16 mouse cellular contexts compared by ENCODE assay signal in genomic region chr7:28831411-28832125, GRCm38 (mm10). TPM values are rescaled to one million over a fixed set of nuclear protein-coding genes. Genes with fewer than 3 reads are reported as not detected.
A peak's percentile ranks its signal among the peaks of the same experiment; 100 is the strongest.
DNase-seq lines count a peak whose midpoint lies in the region; ATAC-seq and TF ChIP-seq lines count a peak whose summit lies in the region.
"Had no signal": no experiment of that assay in that cellular context is flagged by ENCODE, and none has a peak within 500 bp of the region (broad histone marks: within the 10 kb centered on the region; RNA-seq: fewer than 3 reads in every experiment).

No protein-coding gene starts in this region.

- WGBS in intestine, embryonic 14.5 days: 75% methylated on average over 17 of the region's 17 CpGs
- WGBS in liver, postnatal 0 days (ENCODE audit: insufficient replicate concordance): 66% methylated on average over 17 of the region's 17 CpGs
- WGBS in midbrain, embryonic 11.5 days: 91% methylated on average over 17 of the region's 17 CpGs
- WGBS in embryonic facial prominence, embryonic 10.5 days: 92% methylated on average over 17 of the region's 17 CpGs

- no peak overlapping the region for H3K4me2 ChIP-seq in intestine, embryonic 14.5 days (ENCODE audit: low read length)
- H3K4me2 ChIP-seq in liver, postnatal 0 days (ENCODE audit: low read depth, low read length): no peak overlapping the region
- no peak overlapping the region for H3K4me2 ChIP-seq in midbrain, embryonic 11.5 days
- H3K4me2 ChIP-seq: embryonic facial prominence, embryonic 15.5 days; forebrain, embryonic 13.5 days had no signal

- no peaks in the 10 kb centered on the region; the same call in 1 of the 2 replicates for H3K36me3 ChIP-seq in testis, adult 2 months (ENCODE audit: control insufficient read depth, insufficient read depth, low read length)
- peaks cover 12% of the 10 kb centered on the region for H3K36me3 ChIP-seq in intestine, embryonic 14.5 days (ENCODE audit: control insufficient read depth, insufficient read depth, low read length)
- H3K36me3 ChIP-seq in liver, postnatal 0 days (replicated peaks; ENCODE audit: insufficient read depth, low read length): peaks cover 30% of the 10 kb centered on the region
- H3K36me3 ChIP-seq in midbrain, embryonic 11.5 days (ENCODE audit: control insufficient read depth, insufficient read depth, low read length): peaks cover 5% of the 10 kb centered on the region; the same call in 1 of the 2 replicates
- H3K36me3 ChIP-seq in embryonic facial prominence, embryonic 10.5 days (replicated peaks): peaks cover 32% of the 10 kb centered on the region

- no peak for DNase-seq in testis, postnatal 10 days (ENCODE audit: low spot score)
- DNase-seq in intestine, embryonic 14.5 days (ENCODE audit: low spot score): no peak
- no peak for DNase-seq in liver, postnatal 0 days
- no peak for DNase-seq in left cerebral cortex, adult 9 months (ENCODE audit: low spot score in 2 of 2)
- DNase-seq in midbrain, embryonic 11.5 days (ENCODE audit: low spot score, missing footprints): no peak
- no peak for DNase-seq in embryonic facial prominence, embryonic 10.5 days (ENCODE audit: low spot score)
- DNase-seq: cerebellum, adult 18-20 months; heart, postnatal 14 days; right cerebral cortex, adult 18-20 months; spleen, adult 18-20 months; thymus, adult 18-20 months had no signal

- H3K27ac ChIP-seq in testis, adult 2 months (ENCODE audit: control insufficient read depth, insufficient read depth, low read depth, low read length): no peak overlapping the region
- H3K27ac ChIP-seq in intestine, embryonic 14.5 days (ENCODE audit: low read depth): peak overlapping the region; percentile 69
- peak overlapping the region; percentile 50; the same call in 1 of the 2 replicates for H3K27ac ChIP-seq in liver, postnatal 0 days (ENCODE audit: low read depth)
- no peak overlapping the region for H3K27ac ChIP-seq in midbrain, embryonic 11.5 days (ENCODE audit: low read depth, low read length)
- H3K27ac ChIP-seq in embryonic facial prominence, embryonic 10.5 days (replicated peaks): no peak overlapping the region
- H3K27ac ChIP-seq: embryonic facial prominence, embryonic 15.5 days; forebrain, embryonic 13.5 days had no signal

- peaks cover 9% of the 10 kb centered on the region for H3K4me1 ChIP-seq in testis, adult 2 months (ENCODE audit: control insufficient read depth, insufficient read depth, low read length)
- H3K4me1 ChIP-seq in intestine, embryonic 14.5 days (replicated peaks; ENCODE audit: control insufficient read depth, insufficient read depth, low read length): 0 out of 2 replicates have a peak, but pooled peaks cover 3% of the 10 kb centered on the region
- peaks cover 25% of the 10 kb centered on the region for H3K4me1 ChIP-seq in liver, postnatal 0 days (ENCODE audit: insufficient read depth)
- H3K4me1 ChIP-seq in midbrain, embryonic 11.5 days (ENCODE audit: control insufficient read depth, insufficient read depth, low read length): no peaks in the 10 kb centered on the region
- H3K4me1 ChIP-seq in embryonic facial prominence, embryonic 10.5 days: no peaks in the 10 kb centered on the region
- H3K4me1 ChIP-seq: forebrain, embryonic 13.5 days had no signal

- no peak for TF ChIP-seq EP300 in liver, postnatal 0 days (IDR thresholded peaks at IDR 0.05; ENCODE audit: low read depth)

- TF ChIP-seq CTCF in testis, adult 2 months (IDR thresholded peaks at IDR 0.05; ENCODE audit: control insufficient read depth, insufficient read depth, insufficient replicate concordance, low read depth, low read length): no peak
- TF ChIP-seq CTCF in liver, postnatal 0 days (IDR thresholded peaks at IDR 0.05; ENCODE audit: low read depth): no peak

- H3K27me3 ChIP-seq in testis, adult 2 months (ENCODE audit: control insufficient read depth, insufficient read depth, low read length): no peaks in the 10 kb centered on the region
- H3K27me3 ChIP-seq in intestine, embryonic 14.5 days (replicated peaks; ENCODE audit: control insufficient read depth, insufficient read depth, low read length): no peaks in the 10 kb centered on the region
- no peaks in the 10 kb centered on the region for H3K27me3 ChIP-seq in liver, postnatal 0 days (ENCODE audit: insufficient read depth, low read length)
- H3K27me3 ChIP-seq in midbrain, embryonic 11.5 days (ENCODE audit: control insufficient read depth, insufficient read depth, low read length): no peaks in the 10 kb centered on the region
- no peaks in the 10 kb centered on the region for H3K27me3 ChIP-seq in embryonic facial prominence, embryonic 10.5 days (replicated peaks; ENCODE audit: low read depth, poor library complexity, severe bottlenecking)
- H3K27me3 ChIP-seq: embryonic facial prominence, embryonic 15.5 days; forebrain, embryonic 13.5 days had no signal

- 0 out of 2 replicates have a peak, but pooled peaks have one; percentile 15 for TF ChIP-seq POLR2A in testis, adult 2 months (IDR thresholded peaks at IDR 0.05; ENCODE audit: control insufficient read depth, low read depth, low read length)

- ATAC-seq in intestine, embryonic 14.5 days (replicated peaks; ENCODE audit: low FRiP score, low TSS enrichment, low read depth): peak; percentile 21; the same call in 1 of the 2 replicates
- ATAC-seq in liver, postnatal 0 days: no peak
- no peak for ATAC-seq in midbrain, embryonic 11.5 days (ENCODE audit: low FRiP score)
- ATAC-seq: CD4-positive, CD25-positive, alpha-beta regulatory T cell, adult 4 months; forebrain, embryonic 13.5 days; hindbrain, embryonic 16.5 days had no signal

- H3K9me3 ChIP-seq in intestine, embryonic 14.5 days (ENCODE audit: control insufficient read depth, low read length): no peaks in the 10 kb centered on the region
- no peaks in the 10 kb centered on the region for H3K9me3 ChIP-seq in liver, postnatal 0 days (ENCODE audit: low read length)
- H3K9me3 ChIP-seq in midbrain, embryonic 11.5 days (ENCODE audit: control insufficient read depth, low read length): no peaks in the 10 kb centered on the region
- 0 out of 2 replicates have a peak, but pooled peaks cover 4% of the 10 kb centered on the region for H3K9me3 ChIP-seq in embryonic facial prominence, embryonic 10.5 days
- H3K9me3 ChIP-seq: embryonic facial prominence, embryonic 15.5 days; forebrain, embryonic 13.5 days had no signal

- H3K9ac ChIP-seq in intestine, embryonic 14.5 days (ENCODE audit: low read length): no peak overlapping the region
- no peak overlapping the region for H3K9ac ChIP-seq in liver, postnatal 0 days (replicated peaks)
- no peak overlapping the region for H3K9ac ChIP-seq in midbrain, embryonic 11.5 days (ENCODE audit: low read length)
- H3K9ac ChIP-seq: embryonic facial prominence, embryonic 15.5 days; forebrain, embryonic 13.5 days had no signal

- H3K4me3 ChIP-seq in testis, adult 2 months (ENCODE audit: control insufficient read depth, low read depth, low read length): peak overlapping the region; percentile 23
- H3K4me3 ChIP-seq in intestine, embryonic 14.5 days (ENCODE audit: low read depth, low read length): no peak overlapping the region
- no peak overlapping the region for H3K4me3 ChIP-seq in liver, postnatal 0 days (ENCODE audit: low read depth, low read length)
- H3K4me3 ChIP-seq in midbrain, embryonic 11.5 days (ENCODE audit: low read depth, low read length): no peak overlapping the region
- no peak overlapping the region for H3K4me3 ChIP-seq in embryonic facial prominence, embryonic 10.5 days
- H3K4me3 ChIP-seq: embryonic facial prominence, embryonic 15.5 days; forebrain, embryonic 13.5 days had no signal

RNA-seq across cellular contexts. Expression of gene Lgals4, which starts 2.1 kb away (rescaled TPM):
- 13.8 and 17.5 TPM in 2 replicates for polyA plus RNA-seq in testis, adult 2 months (2012; rRNA removed)
- 604 and 737 TPM in 2 replicates for polyA plus RNA-seq in intestine, embryonic 14.5 days (2014; fragmentation: Nextera tagmentation; extraction: Ambion mirVana)
- 19.5 and 21.3 TPM in 2 replicates for polyA plus RNA-seq in liver, postnatal 0 days (2015; fragmentation: Nextera tagmentation; extraction: Ambion mirVana)
- 1.3 and 1.7 TPM in 2 replicates for polyA plus RNA-seq in midbrain, embryonic 11.5 days (2014; fragmentation: Nextera tagmentation; extraction: Ambion mirVana)
- polyA plus RNA-seq in embryonic facial prominence, embryonic 10.5 days (2016; fragmentation: Nextera tagmentation; extraction: Ambion mirVana): 4.4 and 4.9 TPM in 2 replicates

RNA-seq across cellular contexts. Expression of gene Ech1, which starts 6.6 kb away (rescaled TPM):
- polyA plus RNA-seq in testis, adult 2 months (2012; rRNA removed): 124 and 147 TPM in 2 replicates
- 188 and 194 TPM in 2 replicates for polyA plus RNA-seq in intestine, embryonic 14.5 days (2014; fragmentation: Nextera tagmentation; extraction: Ambion mirVana)
- 534 and 566 TPM in 2 replicates for polyA plus RNA-seq in liver, postnatal 0 days (2015; fragmentation: Nextera tagmentation; extraction: Ambion mirVana)
- 80.5 and 81.7 TPM in 2 replicates for polyA plus RNA-seq in midbrain, embryonic 11.5 days (2014; fragmentation: Nextera tagmentation; extraction: Ambion mirVana)
- 75.8 and 81.7 TPM in 2 replicates for polyA plus RNA-seq in embryonic facial prominence, embryonic 10.5 days (2016; fragmentation: Nextera tagmentation; extraction: Ambion mirVana)

RNA-seq across cellular contexts. Expression of gene Hnrnpl, which starts 23.2 kb away (rescaled TPM):
- 162 and 200 TPM in 2 replicates for polyA plus RNA-seq in testis, adult 2 months (2012; rRNA removed)
- 232 and 241 TPM in 2 replicates for polyA plus RNA-seq in intestine, embryonic 14.5 days (2014; fragmentation: Nextera tagmentation; extraction: Ambion mirVana)
- polyA plus RNA-seq in liver, postnatal 0 days (2015; fragmentation: Nextera tagmentation; extraction: Ambion mirVana): 82.0 and 88.6 TPM in 2 replicates
- 331 and 342 TPM in 2 replicates for polyA plus RNA-seq in midbrain, embryonic 11.5 days (2014; fragmentation: Nextera tagmentation; extraction: Ambion mirVana)
- 325 and 346 TPM in 2 replicates for polyA plus RNA-seq in embryonic facial prominence, embryonic 10.5 days (2016; fragmentation: Nextera tagmentation; extraction: Ambion mirVana)

RNA-seq across cellular contexts. Expression of gene Lgals7, which starts 32.1 kb away (rescaled TPM):
- 1.4 and 1.7 TPM in 2 replicates for polyA plus RNA-seq in testis, adult 2 months (2012; rRNA removed)
- polyA plus RNA-seq in intestine, embryonic 14.5 days (2014; fragmentation: Nextera tagmentation; extraction: Ambion mirVana): 0.42 and 0.58 TPM in 2 replicates
- polyA plus RNA-seq in liver, postnatal 0 days (2015; fragmentation: Nextera tagmentation; extraction: Ambion mirVana): 0.14 and 0.34 TPM in 2 replicates
- polyA plus RNA-seq in midbrain, embryonic 11.5 days (2014; fragmentation: Nextera tagmentation; extraction: Ambion mirVana): 0.97 and 1.4 TPM in 2 replicates
- polyA plus RNA-seq in embryonic facial prominence, embryonic 10.5 days (2016; fragmentation: Nextera tagmentation; extraction: Ambion mirVana): 0.63 and 1.9 TPM in 2 replicates

RNA-seq across cellular contexts. Expression of gene Rinl, which starts 42.8 kb away (rescaled TPM):
- polyA plus RNA-seq in testis, adult 2 months (2012; rRNA removed): 1.1 and 1.6 TPM in 2 replicates
- 3.5 and 4.3 TPM in 2 replicates for polyA plus RNA-seq in intestine, embryonic 14.5 days (2014; fragmentation: Nextera tagmentation; extraction: Ambion mirVana)
- 7.2 and 7.6 TPM in 2 replicates for polyA plus RNA-seq in liver, postnatal 0 days (2015; fragmentation: Nextera tagmentation; extraction: Ambion mirVana)
- polyA plus RNA-seq in midbrain, embryonic 11.5 days (2014; fragmentation: Nextera tagmentation; extraction: Ambion mirVana): 1.9 and 2.5 TPM in 2 replicates
- 2.2 and 2.8 TPM in 2 replicates for polyA plus RNA-seq in embryonic facial prominence, embryonic 10.5 days (2016; fragmentation: Nextera tagmentation; extraction: Ambion mirVana)

Comparison
In these comparisons a context has a peak if more than half of its experiments do, and no peak if none do; other contexts are left out.
1. H3K27ac ChIP-seq: peak in intestine, embryonic 14.5 days (single experiment) and liver, postnatal 0 days (single experiment); none in testis, adult 2 months (single experiment), midbrain, embryonic 11.5 days (single experiment) and embryonic facial prominence, embryonic 10.5 days (single experiment).
2. RNA of gene Lgals4, which starts 2.1 kb away (polyA plus RNA-seq): 604 to 737 TPM in intestine, embryonic 14.5 days; 19.5 to 21.3 TPM in liver, postnatal 0 days, 13.8 to 17.5 TPM in testis, adult 2 months, 4.4 to 4.9 TPM in embryonic facial prominence, embryonic 10.5 days and 1.3 to 1.7 TPM in midbrain, embryonic 11.5 days; every median in the first group is over 10 times any median in the second.